Mouse (Mus musculus): ENCODE results near the gene Slc39a13. TPM values are rescaled to one million over a fixed set of nuclear protein-coding genes. Genes with fewer than 3 reads are reported as not detected.

Gene Slc39a13
- polyA plus RNA-seq (2012; rRNA removed), result 10.0 and 11.2 TPM in 2 replicates

GRCm38 (mm10) chr2:91070076-91070800, at the start of gene Slc39a13:
Slc39a13 (minus strand) TSS chr2:91070417.

GRCm38 (mm10) chr2:91117585-91118275, 47.5 kb upstream of the Slc39a13 start, which contains the start of gene Mybpc3:
Mybpc3 (plus strand) TSS chr2:91118144.

GRCm38 (mm10) chr2:91081775-91082695, 11.8 kb upstream of the Slc39a13 start, which contains the start of gene Spi1:
Spi1 (plus strand) TSS chr2:91082390.

GRCm38 (mm10) chr2:91053934-91054382, 16.3 kb downstream of the Slc39a13 start, which contains the start of gene Psmc3:
Psmc3 (plus strand) TSS chr2:91054009.

GRCm38 (mm10) chr2:91035385-91035784, 34.8 kb downstream of the Slc39a13 start, which contains the start of gene Rapsn:
Rapsn (plus strand) TSS chr2:91035620.

Other genes starting within 250 kb of the Slc39a13 start
- gene Mtch2, start 223.3 kb downstream of the Slc39a13 start, polyA plus RNA-seq (2012; rRNA removed), result 51.7 and 60.8 TPM in 2 replicates
- 1.4 and 1.5 TPM in 2 replicates for gene C1qtnf4, start 184.6 kb downstream of the Slc39a13 start, polyA plus RNA-seq (2012; rRNA removed)
- gene Kbtbd4, start 165.7 kb downstream of the Slc39a13 start, polyA plus RNA-seq (2012; rRNA removed), result 8.2 and 9.9 TPM in 2 replicates
- gene Ndufs3, start 165.6 kb downstream of the Slc39a13 start, polyA plus RNA-seq (2012; rRNA removed), result 77.1 and 89.1 TPM in 2 replicates
- gene Celf1, start 130.0 kb downstream of the Slc39a13 start, polyA plus RNA-seq (2012; rRNA removed), result 37.1 and 43.9 TPM in 2 replicates
- gene Rapsn, start 34.8 kb downstream of the Slc39a13 start, polyA plus RNA-seq (2012; rRNA removed), result 0.50 and 0.96 TPM in 2 replicates
- 134 and 150 TPM in 2 replicates for gene Psmc3, start 16.4 kb downstream of the Slc39a13 start, polyA plus RNA-seq (2012; rRNA removed)
- gene Spi1, start 12.0 kb upstream of the Slc39a13 start, polyA plus RNA-seq (2012; rRNA removed), result 16.8 and 21.6 TPM in 2 replicates
- gene Mybpc3, start 47.7 kb upstream of the Slc39a13 start, polyA plus RNA-seq (2012; rRNA removed), result 0.05 and 0.06 TPM in 2 replicates
- 7.3 and 7.9 TPM in 2 replicates for gene Madd, start 113.4 kb upstream of the Slc39a13 start, polyA plus RNA-seq (2012; rRNA removed)
- 13.3 and 15.6 TPM in 2 replicates for gene Nr1h3, start 132.4 kb upstream of the Slc39a13 start, polyA plus RNA-seq (2012; rRNA removed)
- gene Acp2, start 132.5 kb upstream of the Slc39a13 start, polyA plus RNA-seq (2012; rRNA removed), result 5.7 and 6.7 TPM in 2 replicates
- 8.6 and 9.7 TPM in 2 replicates for gene Ddb2, start 166.6 kb upstream of the Slc39a13 start, polyA plus RNA-seq (2012; rRNA removed)
- 10.5 and 11.1 TPM in 2 replicates for gene Pacsin3, start 185.5 kb upstream of the Slc39a13 start, polyA plus RNA-seq (2012; rRNA removed)
- gene Arfgap2, start 194.6 kb upstream of the Slc39a13 start, polyA plus RNA-seq (2012; rRNA removed), result 18.6 and 29.1 TPM in 2 replicates

All from liver, embryonic 14 days (tissue).